Mouse (Mus musculus): ENCODE results near the gene Rapgef1.

DNA sequence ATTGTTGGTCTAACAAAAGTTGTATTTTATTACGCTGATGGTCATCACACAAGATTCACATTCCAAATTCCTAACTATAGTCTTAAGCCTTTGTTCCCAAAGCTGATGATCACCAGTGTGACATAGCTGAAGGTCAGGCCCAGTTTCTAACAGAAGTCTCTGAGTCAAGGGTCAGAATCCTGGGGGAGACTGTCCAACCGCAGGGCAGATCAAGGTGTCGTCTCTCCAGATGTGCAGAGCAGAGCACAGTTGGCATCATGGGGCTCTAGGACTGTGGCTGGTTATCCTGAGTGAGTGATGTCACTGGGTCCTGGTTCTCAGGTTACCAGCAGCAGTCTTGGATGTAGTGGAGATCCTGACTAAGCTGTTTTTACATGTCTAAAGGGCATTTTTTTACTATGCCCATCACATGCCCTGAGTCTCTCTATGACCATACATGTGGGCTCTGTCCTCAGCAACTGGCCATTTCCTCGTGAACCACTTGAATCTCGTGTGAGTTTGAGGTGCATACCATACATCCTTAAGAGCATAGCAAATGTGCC lies 16.5 kb downstream of the Rapgef1 start:
- TF ChIP-seq CTCF (IDR thresholded peaks at IDR 0.05; ENCODE audit: borderline replicate concordance, control insufficient read depth, extremely low read depth, insufficient read depth, low read length, poor library complexity), result no peak
- no peak for TF ChIP-seq POLR2A (IDR thresholded peaks at IDR 0.05; ENCODE audit: control insufficient read depth, extremely low read depth, insufficient read depth, low read length, poor library complexity)

Data from thymus, adult 2 months (tissue).